11 mouse cellular contexts compared by ENCODE assay signal in the genomic region with DNA sequence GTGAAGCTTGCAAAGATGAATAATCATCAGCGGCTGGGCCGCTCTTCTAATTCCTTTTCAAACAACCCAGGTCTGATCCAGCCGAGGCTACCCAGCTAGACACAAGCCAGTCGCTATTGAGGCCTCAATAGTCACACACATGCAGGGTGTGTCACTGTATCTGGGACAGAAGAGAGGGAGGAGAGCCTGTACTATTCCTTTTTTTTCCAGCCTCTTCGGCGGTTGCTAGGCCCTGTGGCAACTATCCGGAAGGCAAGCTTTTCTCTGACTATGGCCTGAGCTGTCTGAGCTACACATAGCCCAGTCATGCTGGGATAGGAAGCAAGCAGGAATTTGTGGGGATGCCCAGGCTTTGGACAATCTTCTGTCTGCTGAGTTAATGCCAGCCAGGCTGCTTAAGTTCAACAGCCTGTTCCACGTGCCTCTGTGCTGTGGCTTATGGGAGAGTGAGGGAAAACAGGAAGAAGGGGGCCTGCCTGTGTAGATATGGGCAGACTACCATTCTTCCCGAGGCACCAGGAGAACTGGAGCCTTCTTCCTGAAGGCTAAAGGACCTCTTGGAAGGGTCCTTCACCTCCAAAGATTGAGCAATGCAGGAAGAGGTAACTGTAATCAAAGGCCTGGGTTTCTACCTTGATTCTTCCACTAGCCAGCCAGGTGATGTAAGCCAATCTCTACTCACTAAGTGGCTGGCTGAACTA.
DNase-seq lines count a peak whose midpoint lies in the region; ATAC-seq and TF ChIP-seq lines count a peak whose summit lies in the region.
"Had no signal": no experiment of that assay in that cellular context is flagged by ENCODE, and none has a peak within 500 bp of the region (broad histone marks: within the 10 kb centered on the region; RNA-seq: fewer than 3 reads in every experiment).

No protein-coding gene starts in this region.

- no peak for TF ChIP-seq RAD21 in MEL (IDR thresholded peaks at IDR 0.05; ENCODE audit: low read depth, low read length)

- no peaks in the 10 kb centered on the region for H3K79me2 ChIP-seq in MEL (ENCODE audit: control insufficient read depth, insufficient read depth, low read length, poor library complexity)

- TF ChIP-seq EP300 in MEL (IDR thresholded peaks at IDR 0.05; ENCODE audit: low read depth in 1 of 2, low read length in 2 of 2): no peak

- H3K9ac ChIP-seq in MEL (ENCODE audit: control insufficient read depth, low read depth, low read length, poor library complexity, severe bottlenecking): no peak overlapping the region
- H3K9ac ChIP-seq in heart, embryonic 16.5 days (ENCODE audit: low read length): peak overlapping the region; percentile 24; the same call in 1 of the 2 replicates

- no peaks in the 10 kb centered on the region for H3K36me3 ChIP-seq in MEL (ENCODE audit: control insufficient read depth in 1 of 2, insufficient read depth in 2 of 2, low read length in 2 of 2)
- H3K36me3 ChIP-seq in heart, embryonic 16.5 days (ENCODE audit: control insufficient read depth, insufficient read depth): no peaks in the 10 kb centered on the region

- ATAC-seq in heart, embryonic 16.5 days (replicated peaks; ENCODE audit: extremely low read depth, insufficient read depth, low FRiP score): no peak
- ATAC-seq in frontal cortex, adult (ENCODE audit: low TSS enrichment): no peak
- ATAC-seq in megakaryocyte progenitor cell, adult 5-6 weeks (replicated peaks; ENCODE audit: poor library complexity): no peak
- ATAC-seq: Patski had no signal

- no peak for TF ChIP-seq POLR2A in MEL (IDR thresholded peaks at IDR 0.05; ENCODE audit: control insufficient read depth in 1 of 2, insufficient read depth in 1 of 2, low read depth in 1 of 2, low read length in 2 of 2, poor library complexity in 1 of 2)

- peak; percentile 12 to 24 for DNase-seq in cerebellum, postnatal 14 days
- DNase-seq in cerebellum, adult 8-10 months: no peak
- peak; percentile 2 for DNase-seq in MEL (ENCODE audit: low read depth, low spot score)
- DNase-seq in lung, postnatal 14 days: peak; percentile 37
- DNase-seq in ovary, postnatal 36 days (ENCODE audit: low spot score): no peak
- DNase-seq: right cerebral cortex, adult 18-20 months had no signal

- TF ChIP-seq CTCF in MEL (IDR thresholded peaks at IDR 0.05 in 2 of 3, conservative IDR thresholded peaks at IDR 0.05 in 1 of 3; ENCODE audit: control insufficient read depth in 1 of 3, insufficient read depth in 1 of 3, low read depth in 2 of 3, low read length in 3 of 3, poor library complexity in 1 of 3, severe bottlenecking in 1 of 3): no peak

- H3K27me3 ChIP-seq in MEL (ENCODE audit: control insufficient read depth in 1 of 2, insufficient read depth in 2 of 2, low read length in 2 of 2): no peaks in the 10 kb centered on the region
- no peaks in the 10 kb centered on the region for H3K27me3 ChIP-seq in heart, embryonic 16.5 days (ENCODE audit: control insufficient read depth, insufficient read depth, low read length)
- H3K27me3 ChIP-seq: Patski had no signal

- no peaks in the 10 kb centered on the region for H3K4me1 ChIP-seq in MEL (ENCODE audit: control insufficient read depth in 1 of 2, insufficient read depth in 2 of 2, low read length in 2 of 2)
- peaks cover 29% of the 10 kb centered on the region for H3K4me1 ChIP-seq in heart, embryonic 16.5 days (ENCODE audit: control insufficient read depth, insufficient read depth, low read length)

- no peak overlapping the region for H3K4me2 ChIP-seq in heart, embryonic 16.5 days (ENCODE audit: low read depth, low read length)

- no peak overlapping the region for H3K4me3 ChIP-seq in MEL (ENCODE audit: control insufficient read depth in 1 of 2, insufficient read depth in 1 of 2, low read depth in 2 of 2, low read length in 2 of 2)
- no peak overlapping the region for H3K4me3 ChIP-seq in heart, embryonic 16.5 days (ENCODE audit: low read length)

- H3K27ac ChIP-seq in MEL (ENCODE audit: control insufficient read depth, low read depth, low read length): no peak overlapping the region
- H3K27ac ChIP-seq in heart, embryonic 16.5 days (ENCODE audit: low read length): 0 out of 2 replicates have a peak overlapping the region, but pooled peaks have one; percentile 14
- H3K27ac ChIP-seq: kidney, postnatal 0 days had no signal

- H3K9me3 ChIP-seq in MEL (replicated peaks; ENCODE audit: insufficient read depth, low read length): no peaks in the 10 kb centered on the region
- no peaks in the 10 kb centered on the region for H3K9me3 ChIP-seq in heart, embryonic 16.5 days (replicated peaks; ENCODE audit: control insufficient read depth, low read length)

- 62% methylated on average over 9 of the region's 9 CpGs for WGBS in heart, embryonic 16.5 days

TF ChIP-seq in MEL, 35 proteins besides CTCF, POLR2A, EP300 and RAD21:
- no peak for TF ChIP-seq MAFK (IDR thresholded peaks at IDR 0.05; ENCODE audit: borderline replicate concordance, low read depth, low read length)
- no peak for TF ChIP-seq MYC (IDR thresholded peaks at IDR 0.05; ENCODE audit: low read depth, low read length)
- no peak for TF ChIP-seq TAL1 (IDR thresholded peaks at IDR 0.05; ENCODE audit: low read length)
- no peak for TF ChIP-seq CHD2 (IDR thresholded peaks at IDR 0.05; ENCODE audit: low read length)

Comparison
In these comparisons a context has a peak if more than half of its experiments do, and no peak if none do; other contexts are left out.
1. DNase-seq: peak in cerebellum, postnatal 14 days (2 of 2), MEL (single experiment) and lung, postnatal 14 days (single experiment); none in cerebellum, adult 8-10 months (single experiment) and ovary, postnatal 36 days (single experiment).